Mouse (Mus musculus) cortical plate, adult 2 months (tissue): Measurements from ENCODE around the gene Atoh1.

ENCODE experiments used
- CTCF ChIP-seq: fragments of 200-500 bp; IDR thresholded peaks from 2 replicates; pipeline ENCODE4 v1.5.1; 2011; ENCODE audit warnings: mild to moderate bottlenecking, control low read depth, low read length; ENCODE audit not compliant: insufficient read depth; ENCODE audit errors: extremely low read depth
- POLR2A ChIP-seq: fragments of 200-500 bp; IDR thresholded peaks from 2 replicates; pipeline ENCODE4 v1.6.1; 2011; ENCODE audit warnings: mild to moderate bottlenecking, low read length, control low read depth; ENCODE audit not compliant: insufficient read depth; ENCODE audit errors: extremely low read depth

GRCm38 (mm10) chr6:64703659-64704058 is 25.3 kb upstream of the Atoh1 start:
- TF ChIP-seq CTCF (no peak), POLR2A (no peak)
